Mouse (Mus musculus) lung, embryonic 16.5 days (tissue): ENCODE results near the gene Cacna1a. TPM values are rescaled to one million over a fixed set of nuclear protein-coding genes. Genes with fewer than 3 reads are reported as not detected.
"Not testable (repeated sequence)": the region's sequence is repeated elsewhere in the genome, so short reads cannot be mapped to it uniquely, and the experiment has no call there.

Source experiments
- ATAC-seq: fragments of 200-750 bp; cut with Nextera tagmentation; 2 replicates; pipeline ENCODE4 v1.8.0; 2017; ENCODE audit warnings: low read depth, mild to moderate bottlenecking, moderate library complexity
- H3K27ac ChIP-seq: fragments of 300-500 bp; sonication (generic); 2 replicates; pipeline ENCODE4 v1.5.1; 2014; ENCODE audit warnings: mild to moderate bottlenecking, control low read depth, low read length
- H3K27me3 ChIP-seq: fragments of 300-500 bp; sonication (generic); 2 replicates; pipeline ENCODE4 v1.6.1; 2014; ENCODE audit warnings: low read depth, low read length, mixed read lengths; ENCODE audit not compliant: control insufficient read depth, insufficient read depth
- H3K36me3 ChIP-seq: fragments of 300-500 bp; sonication (generic); 2 replicates; pipeline ENCODE4 v1.6.1; 2014; ENCODE audit warnings: low read length; ENCODE audit not compliant: control insufficient read depth, insufficient read depth
- H3K4me1 ChIP-seq: fragments of 300-500 bp; sonication (generic); replicated peaks from 2 replicates; pipeline ENCODE4 v1.6.1; 2014; ENCODE audit warnings: low read length, mixed read lengths; ENCODE audit not compliant: control insufficient read depth, insufficient read depth
- H3K4me2 ChIP-seq: fragments of 300-500 bp; sonication (generic); 2 replicates; pipeline ENCODE4 v1.6.1; 2014; ENCODE audit warnings: low read depth, low read length, control low read depth
- H3K4me3 ChIP-seq: fragments of 300-500 bp; sonication (generic); 2 replicates; pipeline ENCODE4 v1.5.1; 2014; ENCODE audit warnings: mild to moderate bottlenecking, low read length, control low read depth
- H3K9ac ChIP-seq: fragments of 300-500 bp; sonication (generic); 2 replicates; pipeline ENCODE4 v1.6.1; 2014; ENCODE audit warnings: low read length, control low read depth
- H3K9me3 ChIP-seq: fragments of 300-500 bp; sonication (generic); 2 replicates; pipeline ENCODE4 v1.6.1; 2016; ENCODE audit warnings: low read length; ENCODE audit not compliant: control insufficient read depth
- WGBS: fragments of 180-500 bp; shearing (Covaris S2); extraction: QIAGEN DNeasy Blood & Tissue Kit; methylation state at CpG from one replicate; pipeline ENCODE4 v1.1.7; 2014; 5-methylcytosine and 5-hydroxymethylcytosine counted together
- polyA plus RNA-seq: library from polyadenylated mRNA; unstranded; fragments of >200 nt; fragmentation: Nextera tagmentation; extraction: Ambion mirVana; gene quantifications from 2 replicates; pipeline ENCODE4 v1.2.1, GENCODE M21; 2015

Gene Cacna1a
- polyA plus RNA-seq, 1 experiment from 2014 or later: 1.9 TPM

GRCm38 (mm10) chr8:84617005-84617404 is 228.8 kb downstream of the Cacna1a start:
- Histone ChIP-seq H3K4me2 (no peak overlapping the region), H3K9me3 (no peaks in the 10 kb centered on the region), H3K27ac (no peak overlapping the region), H3K9ac (no peak overlapping the region), H3K4me3 (no peak overlapping the region), H3K4me1 (no peaks in the 10 kb centered on the region), H3K27me3 (peaks cover 5% of the 10 kb centered on the region), H3K36me3 (no peaks in the 10 kb centered on the region)
- no peak for ATAC-seq
- 41% methylated on average over 22 of the region's 22 CpGs for WGBS

- Histone ChIP-seq H3K4me1 (no peaks in the 10 kb centered on the region), H3K4me2 (no peak overlapping the region), H3K4me3 (no peak overlapping the region), H3K9ac (no peak overlapping the region), H3K27ac (no peak overlapping the region), H3K36me3 (no peaks in the 10 kb centered on the region), H3K27me3 (peaks cover 3% of the 10 kb centered on the region), H3K9me3 (no peaks in the 10 kb centered on the region)
- no peak for ATAC-seq
- 66% methylated on average over 8 of the region's 8 CpGs for WGBS
Observed at GRCm38 (mm10) chr8:84621102-84621625, 232.9 kb downstream of the Cacna1a start.

- not testable (repeated sequence) for H3K4me1 ChIP-seq, H3K27me3 ChIP-seq, H3K4me2 ChIP-seq, ATAC-seq, H3K4me3 ChIP-seq, H3K27ac ChIP-seq, H3K36me3 ChIP-seq, H3K9me3 ChIP-seq, H3K9ac ChIP-seq
- 81% methylated on average over 4 of the region's 4 CpGs for WGBS
Observed at GRCm38 (mm10) chr8:84623425-84623824, 235.2 kb downstream of the Cacna1a start.

GRCm38 (mm10) chr8:84629586-84629985 is 241.3 kb downstream of the Cacna1a start:
- H3K9ac ChIP-seq: no peak overlapping the region
- no peaks in the 10 kb centered on the region for H3K36me3 ChIP-seq
- H3K4me1 ChIP-seq: peaks cover 3% of the 10 kb centered on the region; the same call in 1 of the 2 replicates
- no peak overlapping the region for H3K4me3 ChIP-seq
- no peak overlapping the region for H3K4me2 ChIP-seq
- WGBS: 64% methylated on average over 11 of the region's 11 CpGs
- no peaks in the 10 kb centered on the region for H3K27me3 ChIP-seq
- H3K27ac ChIP-seq: no peak overlapping the region
- H3K9me3 ChIP-seq: no peaks in the 10 kb centered on the region
- no peak for ATAC-seq

- no peaks in the 10 kb centered on the region for H3K27me3 ChIP-seq
- peaks cover 8% of the 10 kb centered on the region for H3K4me1 ChIP-seq
- no peak overlapping the region for H3K27ac ChIP-seq
- H3K9me3 ChIP-seq: no peaks in the 10 kb centered on the region
- no peaks in the 10 kb centered on the region for H3K36me3 ChIP-seq
- no peak overlapping the region for H3K9ac ChIP-seq
- 69% methylated on average over 4 of the region's 4 CpGs for WGBS
- ATAC-seq: no peak
- no peak overlapping the region for H3K4me3 ChIP-seq
- no peak overlapping the region for H3K4me2 ChIP-seq
Observed at GRCm38 (mm10) chr8:84630145-84630544, 241.9 kb downstream of the Cacna1a start.

- no peak overlapping the region for H3K27ac ChIP-seq
Observed at GRCm38 (mm10) chr8:84631813-84632212, 243.6 kb downstream of the Cacna1a start.

GRCm38 (mm10) chr8:84633841-84634584 is 245.8 kb downstream of the Cacna1a start:
- H3K4me3 ChIP-seq: no peak overlapping the region
- H3K9ac ChIP-seq: peak overlapping the region; percentile 23; the same call in 1 of the 2 replicates
- no peak for ATAC-seq
- H3K4me2 ChIP-seq: no peak overlapping the region
- H3K27ac ChIP-seq: no peak overlapping the region
- no peaks in the 10 kb centered on the region for H3K27me3 ChIP-seq
- 36% methylated on average over 10 of the region's 10 CpGs for WGBS
- no peaks in the 10 kb centered on the region for H3K36me3 ChIP-seq
- H3K4me1 ChIP-seq: peaks cover 29% of the 10 kb centered on the region
- no peaks in the 10 kb centered on the region for H3K9me3 ChIP-seq

More at GRCm38 (mm10) chr8:84631813-84632212, 243.6 kb downstream of the Cacna1a start:
- Histone ChIP-seq H3K27me3 (no peaks in the 10 kb centered on the region), H3K36me3 (no peaks in the 10 kb centered on the region), H3K4me3 (no peak overlapping the region), H3K9me3 (no peaks in the 10 kb centered on the region), H3K9ac (no peak overlapping the region), H3K4me1 (peaks cover 22% of the 10 kb centered on the region), H3K4me2 (no peak overlapping the region)
- WGBS: 83% methylated on average over 4 of the region's 4 CpGs
- ATAC-seq: no peak

- no peak overlapping the region for H3K27ac ChIP-seq
- H3K36me3 ChIP-seq: no peaks in the 10 kb centered on the region
- no peaks in the 10 kb centered on the region for H3K9me3 ChIP-seq
- WGBS: 62% methylated on average over 9 of the region's 9 CpGs
- no peak overlapping the region for H3K4me2 ChIP-seq
- no peak overlapping the region for H3K4me3 ChIP-seq
- no peaks in the 10 kb centered on the region for H3K27me3 ChIP-seq
- ATAC-seq: no peak
- peaks cover 29% of the 10 kb centered on the region for H3K4me1 ChIP-seq
- peak overlapping the region; percentile 32; the same call in 1 of the 2 replicates for H3K9ac ChIP-seq
Observed at GRCm38 (mm10) chr8:84634849-84635304, 246.6 kb downstream of the Cacna1a start.

GRCm38 (mm10) chr8:84635397-84636050 is 247.3 kb downstream of the Cacna1a start:
- WGBS: 59% methylated on average over 14 of the region's 14 CpGs
- no peaks in the 10 kb centered on the region for H3K9me3 ChIP-seq
- ATAC-seq: no peak
- H3K27ac ChIP-seq: peak overlapping the region; percentile 79
- H3K36me3 ChIP-seq: no peaks in the 10 kb centered on the region
- peak overlapping the region; percentile 57 for H3K9ac ChIP-seq
- H3K4me3 ChIP-seq: no peak overlapping the region
- H3K4me2 ChIP-seq: peak overlapping the region; percentile 20; the same call in 1 of the 2 replicates
- peaks cover 33% of the 10 kb centered on the region for H3K4me1 ChIP-seq
- no peaks in the 10 kb centered on the region for H3K27me3 ChIP-seq
